Mouse (Mus musculus) G1E (cell line): ENCODE data around the gene Slc2a10.

Experiments
- CTCF ChIP-seq: IDR thresholded peaks from 2 replicates; pipeline ENCODE4 v1.5.1; 2012; ENCODE audit warnings: low read depth, low read length, inconsistent platforms, mixed read lengths
- GATA1 ChIP-seq: IDR thresholded peaks from 2 replicates; pipeline ENCODE4 v1.6.1; 2012; ENCODE audit warnings: borderline replicate concordance, low read length, inconsistent platforms, mixed read lengths
- TAL1 ChIP-seq: conservative IDR thresholded peaks from 2 replicates; pipeline ENCODE4 v1.6.1; 2012; ENCODE audit warnings: low read depth, low read length, inconsistent platforms, mixed read lengths

- TF ChIP-seq TAL1 (no peak), CTCF (no peak), GATA1 (no peak)
Observed at GRCm38 (mm10) chr2:165547410-165547809, 43.8 kb downstream of the Slc2a10 start.
